Mouse (Mus musculus) hindbrain, embryonic 15.5 days (tissue): Measurements from ENCODE around the gene Hist1h3g. TPM values are rescaled to one million over a fixed set of nuclear protein-coding genes. Genes with fewer than 3 reads are reported as not detected.
"Not testable (repeated sequence)": the region's sequence is repeated elsewhere in the genome, so short reads cannot be mapped to it uniquely, and the experiment has no call there.

Experiments used
- ATAC-seq: fragments of 200-750 bp; cut with Nextera tagmentation; 2 replicates; pipeline ENCODE4 v1.8.0; 2017; ENCODE audit warnings: low read depth, moderate number of reproducible peaks, moderate TSS enrichment; ENCODE audit not compliant: low FRiP score
- H3K27ac ChIP-seq: fragments of 300-500 bp; sonication (generic); replicated peaks from 2 replicates; pipeline ENCODE4 v1.5.1; 2015; ENCODE audit warnings: mild to moderate bottlenecking, inconsistent platforms
- H3K27me3 ChIP-seq: fragments of 300-500 bp; sonication (generic); 2 replicates; pipeline ENCODE4 v1.6.1; 2015; ENCODE audit warnings: control low read depth, inconsistent platforms
- H3K36me3 ChIP-seq: fragments of 300-500 bp; sonication (generic); 2 replicates; pipeline ENCODE4 v1.6.1; 2015; ENCODE audit warnings: control low read depth, inconsistent platforms
- H3K4me1 ChIP-seq: fragments of 300-500 bp; sonication (generic); replicated peaks from 2 replicates; pipeline ENCODE4 v1.6.1; 2015; ENCODE audit warnings: control low read depth, inconsistent platforms
- H3K4me2 ChIP-seq: fragments of 300-500 bp; sonication (generic); 2 replicates; pipeline ENCODE4 v1.6.1; 2015; ENCODE audit warnings: moderate library complexity, mild to moderate bottlenecking, inconsistent platforms
- H3K4me3 ChIP-seq: fragments of 300-500 bp; sonication (generic); 2 replicates; pipeline ENCODE4 v1.5.1; 2015; ENCODE audit warnings: mild to moderate bottlenecking, inconsistent platforms
- H3K9ac ChIP-seq: fragments of 300-500 bp; sonication (generic); 2 replicates; pipeline ENCODE4 v1.6.1; 2015; ENCODE audit warnings: inconsistent platforms
- H3K9me3 ChIP-seq: fragments of 300-500 bp; sonication (generic); 2 replicates; pipeline ENCODE4 v1.6.1; 2016; ENCODE audit warnings: control low read depth, inconsistent platforms
- WGBS: fragments of 180-500 bp; shearing (Covaris S2); methylation state at CpG from one replicate; pipeline ENCODE4 v1.1.7; 2015; 5-methylcytosine and 5-hydroxymethylcytosine counted together
- polyA plus RNA-seq: library from polyadenylated mRNA; unstranded; fragments of >200 nt; fragmentation: Nextera tagmentation; extraction: Ambion mirVana; gene quantifications from 2 replicates; pipeline ENCODE4 v1.2.1, GENCODE M21; 2015

Hist1h3g gene
- polyA plus RNA-seq = 0.85 and 1.2 TPM in 2 replicates

- H3K36me3 ChIP-seq, H3K27me3 ChIP-seq, H3K9me3 ChIP-seq: not testable (repeated sequence)
- Histone ChIP-seq H3K4me3 (peak within 1 kb of the TSS; percentile 52), H3K9ac (peak within 1 kb of the TSS; percentile 36), H3K27ac (peak within 1 kb of the TSS; percentile 74), H3K4me2 (peak within 1 kb of the TSS; percentile 89), H3K4me1 (peaks cover 30% of the 10 kb centered on the region)
- ATAC-seq = peak; percentile 94
- under 1% methylated on average over 49 of the region's 62 CpGs for WGBS
Measured at GRCm38 (mm10) chr13:23535137-23536075, at the start of gene Hist1h3g. Gene Hist1h3g, plus strand, starts transcription at chr13:23535422.

DNA sequence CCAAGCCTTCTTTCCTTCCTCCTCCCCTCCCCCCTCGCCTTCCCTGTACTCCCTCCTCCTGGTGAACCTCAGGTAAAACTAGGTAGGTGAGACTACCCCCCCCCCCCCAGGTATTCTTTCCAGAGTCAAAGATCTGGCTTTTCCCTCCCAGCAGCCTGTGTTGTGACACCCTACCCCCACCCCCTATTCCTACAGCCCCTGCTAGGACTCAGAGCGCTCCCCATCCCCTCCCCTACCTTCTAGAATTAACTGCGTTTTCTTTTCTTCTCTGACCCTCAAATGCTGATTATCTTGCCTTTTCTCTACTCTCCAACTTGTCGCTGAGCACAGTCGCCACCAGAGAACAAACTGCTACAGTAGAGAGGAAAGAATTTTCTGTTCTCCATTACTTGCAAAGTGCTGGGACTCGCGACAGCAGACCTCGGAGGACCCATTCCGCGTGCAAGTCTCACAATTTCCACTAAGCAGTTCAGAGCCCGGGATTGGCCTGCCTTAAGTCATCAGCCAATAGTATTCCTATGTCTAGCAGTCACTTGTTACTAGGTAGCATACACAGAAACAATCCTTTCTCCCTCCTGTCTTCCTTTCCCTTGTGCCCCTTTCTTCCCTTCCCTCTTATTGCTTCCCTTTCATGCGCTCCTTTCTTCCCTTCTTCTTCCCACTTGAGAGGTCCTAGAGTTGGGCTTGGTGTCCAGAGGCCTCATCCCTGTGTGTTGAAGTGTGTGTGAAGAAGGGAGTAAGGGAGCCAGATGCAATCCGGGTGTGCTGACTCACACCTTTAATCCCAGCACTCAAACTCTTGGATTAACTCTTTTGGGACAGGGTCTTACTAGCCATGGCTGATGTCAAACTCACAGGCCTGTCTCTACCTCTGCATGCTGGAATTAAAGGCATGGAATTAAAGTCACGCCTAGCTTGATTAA is 46.6 kb upstream of the Hist1h3g start, which contains the start of gene Btn2a2:
Gene Btn2a2, minus strand, starts transcription at position 458 of the 923 bp plus-strand sequence.
- H3K27ac ChIP-seq = no peak within 1 kb of the TSS
- H3K36me3 ChIP-seq = no peaks in the 10 kb centered on the region
- peak within 1 kb of the TSS; percentile 39 for H3K4me3 ChIP-seq
- peak; percentile 97 for ATAC-seq
- peak within 1 kb of the TSS; percentile 63 for H3K4me2 ChIP-seq
- H3K9ac ChIP-seq = no peak within 1 kb of the TSS
- H3K4me1 ChIP-seq = peaks cover 7% of the 10 kb centered on the region
- H3K9me3 ChIP-seq = no peaks in the 10 kb centered on the region
- H3K27me3 ChIP-seq = no peaks in the 10 kb centered on the region
- 4% methylated on average over 13 of the region's 14 CpGs for WGBS

- no peak for ATAC-seq
- no peak overlapping the region for H3K9ac ChIP-seq
- H3K4me3 ChIP-seq = no peak overlapping the region
- 60% methylated on average over 1 of the region's 1 CpGs for WGBS
- H3K4me1 ChIP-seq = peaks cover 7% of the 10 kb centered on the region
- H3K36me3 ChIP-seq = no peaks in the 10 kb centered on the region
- H3K9me3 ChIP-seq = no peaks in the 10 kb centered on the region
- no peaks in the 10 kb centered on the region for H3K27me3 ChIP-seq
- H3K4me2 ChIP-seq = no peak overlapping the region
- no peak overlapping the region for H3K27ac ChIP-seq
Measured at GRCm38 (mm10) chr13:23490863-23491262, 44.4 kb upstream of the Hist1h3g start.

DNA sequence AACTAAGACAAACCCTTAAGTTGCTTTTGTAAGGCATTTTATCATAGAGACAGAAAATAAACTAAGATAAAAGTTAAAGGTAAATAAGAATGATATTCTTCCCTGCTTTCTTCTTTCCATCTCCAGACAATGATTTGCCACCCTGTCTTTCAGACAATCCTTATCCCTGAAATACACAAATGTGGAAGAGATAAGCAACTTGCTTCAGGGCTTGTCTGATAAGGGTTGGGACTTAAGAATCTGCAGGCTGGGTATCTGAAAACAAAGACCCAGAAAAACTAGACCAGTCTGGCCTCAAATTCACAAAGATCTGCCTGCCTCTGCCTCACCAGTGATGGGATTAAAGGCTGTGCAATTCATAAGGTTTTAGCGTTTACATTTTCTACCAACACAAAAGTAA is 44.0 kb upstream of the Hist1h3g start:
- Histone ChIP-seq H3K9me3 (no peaks in the 10 kb centered on the region), H3K9ac (no peak overlapping the region), H3K4me3 (no peak overlapping the region), H3K4me2 (no peak overlapping the region), H3K36me3 (no peaks in the 10 kb centered on the region), H3K4me1 (peaks cover 7% of the 10 kb centered on the region), H3K27me3 (no peaks in the 10 kb centered on the region), H3K27ac (no peak overlapping the region)
- no peak for ATAC-seq
- WGBS = 15% methylated on average over 1 of the region's 1 CpGs

DNA sequence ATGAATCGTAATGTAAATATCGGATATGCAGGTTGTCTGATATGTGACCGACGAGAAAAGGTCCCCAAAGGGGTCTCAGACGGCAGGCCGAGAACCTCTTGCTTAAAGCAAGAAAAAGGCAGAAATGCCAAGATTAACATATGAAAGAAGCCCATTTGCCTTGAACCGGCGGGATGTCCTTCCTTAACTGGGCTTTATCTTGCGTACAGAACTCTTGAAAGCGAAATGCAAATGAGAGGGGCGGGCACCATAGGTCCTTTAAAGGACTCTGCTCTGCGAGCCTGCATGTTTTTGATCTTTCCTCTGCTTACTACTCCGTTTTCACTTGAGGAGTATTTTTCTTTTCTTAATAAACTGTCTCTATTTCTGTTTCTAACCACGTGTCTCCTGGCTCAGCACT is 43.2 kb upstream of the Hist1h3g start:
- H3K36me3 ChIP-seq = no peaks in the 10 kb centered on the region
- peaks cover 7% of the 10 kb centered on the region for H3K4me1 ChIP-seq
- no peaks in the 10 kb centered on the region for H3K9me3 ChIP-seq
- no peak for ATAC-seq
- WGBS = 4% methylated on average over 14 of the region's 14 CpGs
- peak overlapping the region; percentile 21 for H3K4me3 ChIP-seq
- peak overlapping the region; percentile 48 for H3K4me2 ChIP-seq
- H3K9ac ChIP-seq = no peak overlapping the region
- no peak overlapping the region for H3K27ac ChIP-seq
- H3K27me3 ChIP-seq = peaks cover 2% of the 10 kb centered on the region; the same call in 1 of the 2 replicates

DNA sequence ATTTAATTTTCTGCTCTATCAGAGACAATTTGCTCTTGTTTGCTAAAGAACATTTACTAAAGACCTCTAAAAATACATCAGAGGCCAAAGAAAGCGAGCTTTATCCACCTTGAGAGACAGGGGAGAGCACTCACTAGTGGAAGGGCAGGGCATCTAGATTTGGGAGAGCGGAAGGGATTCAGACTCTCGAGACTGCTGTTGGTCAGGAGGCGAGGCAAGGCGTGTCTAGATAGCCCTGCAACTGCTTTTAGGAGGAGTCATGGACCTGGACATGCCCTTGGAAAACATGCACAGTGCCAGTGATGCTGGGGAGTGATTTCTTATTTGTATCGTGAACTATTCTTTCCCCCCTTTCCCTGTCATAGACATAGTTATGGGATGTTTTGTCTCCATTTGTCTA is 39.7 kb upstream of the Hist1h3g start:
- Histone ChIP-seq H3K9ac (no peak overlapping the region), H3K27me3 (peaks cover 18% of the 10 kb centered on the region), H3K36me3 (no peaks in the 10 kb centered on the region), H3K9me3 (no peaks in the 10 kb centered on the region), H3K4me3 (no peak overlapping the region), H3K4me1 (peaks cover 12% of the 10 kb centered on the region), H3K27ac (no peak overlapping the region), H3K4me2 (no peak overlapping the region)
- no peak for ATAC-seq
- WGBS = 85% methylated on average over 6 of the region's 6 CpGs

DNA sequence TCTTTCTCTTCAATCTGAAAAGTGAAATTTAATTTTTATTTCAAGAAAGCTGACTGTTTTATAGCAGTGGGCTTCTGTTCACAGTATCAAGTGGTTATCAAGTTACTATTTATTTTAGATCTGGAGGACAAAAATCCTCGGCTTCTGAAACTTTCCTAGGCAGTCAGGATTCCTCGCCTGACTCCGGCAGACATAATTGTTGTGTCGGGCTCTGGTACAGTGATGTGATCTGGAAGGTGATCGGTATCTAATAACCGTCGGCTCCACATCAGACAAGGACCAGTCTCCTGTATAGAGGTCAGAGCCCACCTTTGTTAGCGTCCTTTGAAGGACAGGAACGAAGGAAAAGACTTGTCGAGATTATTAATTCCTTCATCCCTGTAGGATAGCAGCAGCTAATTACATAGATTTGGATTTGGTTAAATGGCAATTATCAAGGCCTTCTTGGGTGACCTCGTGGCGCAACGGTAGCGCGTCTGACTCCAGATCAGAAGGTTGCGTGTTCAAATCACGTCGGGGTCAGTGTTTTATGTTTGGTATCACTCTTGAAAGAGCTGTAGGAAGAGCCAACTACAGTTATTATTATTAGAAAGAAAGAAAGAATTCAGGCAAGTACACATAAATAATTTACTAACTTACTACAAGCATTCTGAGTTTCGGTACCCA is 37.4 kb upstream of the Hist1h3g start:
- Histone ChIP-seq H3K4me1 (peaks cover 8% of the 10 kb centered on the region; the same call in 1 of the 2 replicates), H3K9me3 (no peaks in the 10 kb centered on the region), H3K27me3 (peaks cover 21% of the 10 kb centered on the region), H3K4me2 (peak overlapping the region; percentile 44), H3K4me3 (peak overlapping the region; percentile 25), H3K36me3 (no peaks in the 10 kb centered on the region), H3K9ac (no peak overlapping the region), H3K27ac (no peak overlapping the region)
- WGBS = 6% methylated on average over 19 of the region's 19 CpGs
- no peak for ATAC-seq

- no peak for ATAC-seq
- Histone ChIP-seq H3K36me3 (no peaks in the 10 kb centered on the region), H3K9me3 (no peaks in the 10 kb centered on the region), H3K4me3 (peak overlapping the region; percentile 25), H3K9ac (no peak overlapping the region), H3K27ac (no peak overlapping the region), H3K4me2 (peak overlapping the region; percentile 44), H3K4me1 (peaks cover 8% of the 10 kb centered on the region; the same call in 1 of the 2 replicates), H3K27me3 (peaks cover 21% of the 10 kb centered on the region)
- 6% methylated on average over 10 of the region's 10 CpGs for whole genome bisulfite sequencing
Measured at GRCm38 (mm10) chr13:23498653-23499052, 36.6 kb upstream of the Hist1h3g start.

GRCm38 (mm10) chr13:23499943-23500342 is 35.3 kb upstream of the Hist1h3g start:
- ATAC-seq = no peak
- 6% methylated on average over 7 of the region's 7 CpGs for WGBS
- no peaks in the 10 kb centered on the region for H3K36me3 ChIP-seq
- no peak overlapping the region for H3K9ac ChIP-seq
- no peak overlapping the region for H3K27ac ChIP-seq
- H3K9me3 ChIP-seq = no peaks in the 10 kb centered on the region
- peaks cover 21% of the 10 kb centered on the region for H3K27me3 ChIP-seq
- no peak overlapping the region for H3K4me3 ChIP-seq
- peaks cover 8% of the 10 kb centered on the region; the same call in 1 of the 2 replicates for H3K4me1 ChIP-seq
- H3K4me2 ChIP-seq = no peak overlapping the region

GRCm38 (mm10) chr13:23500424-23501200 is 34.6 kb upstream of the Hist1h3g start:
- ATAC-seq = peak; percentile 61; the same call in 1 of the 2 replicates
- 3% methylated on average over 17 of the region's 17 CpGs for WGBS
- Histone ChIP-seq H3K4me3 (no peak overlapping the region), H3K4me2 (0 out of 2 replicates have a peak overlapping the region, but pooled peaks have one; percentile 2), H3K36me3 (no peaks in the 10 kb centered on the region), H3K4me1 (peaks cover 12% of the 10 kb centered on the region; the same call in 1 of the 2 replicates), H3K27ac (no peak overlapping the region), H3K27me3 (peaks cover 21% of the 10 kb centered on the region), H3K9me3 (no peaks in the 10 kb centered on the region), H3K9ac (no peak overlapping the region)
